Mouse (Mus musculus) layer of hippocampus, adult 8-10 months (tissue): Measurements from ENCODE around the gene Pttg1. TPM values are rescaled to one million over a fixed set of nuclear protein-coding genes. Genes with fewer than 3 reads are reported as not detected.

Experiments used
- DNase-seq, 2 experiments: peaks; one replicate each; pipeline ENCODE4 v3.0.0; 2022; ENCODE audit warnings: low spot score in 2 of 2
- total RNA-seq, 4 experiments: library from RNA; stranded (reverse); gene quantifications; 2 replicates each; pipeline ENCODE4 v1.2.4; 2022

The Pttg1 gene
- total RNA-seq, 4 experiments from 2014 or later: 26.2 to 36.5 (median 28.3) TPM

DNA sequence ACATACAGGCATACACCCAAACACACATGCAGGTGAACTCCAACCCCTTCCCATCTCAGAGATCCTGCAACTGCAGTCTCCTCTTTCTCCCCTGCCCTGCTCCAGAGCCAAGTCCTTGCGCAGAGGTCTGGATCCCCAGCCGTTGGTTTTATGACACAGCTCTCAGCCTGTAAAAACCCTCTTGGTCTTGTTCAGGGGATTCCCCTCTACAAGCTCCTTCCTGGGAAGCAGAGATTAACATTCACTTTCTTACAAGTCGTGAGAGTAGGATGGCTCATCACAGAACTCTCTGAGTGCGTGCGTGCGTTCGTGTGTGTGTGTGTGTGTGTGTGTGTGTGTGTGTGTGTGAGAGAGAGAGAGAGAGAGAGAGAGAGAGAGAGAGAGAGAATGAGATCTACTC is 15.8 kb downstream of the Pttg1 start:
- DNase-seq: no peak

DNA sequence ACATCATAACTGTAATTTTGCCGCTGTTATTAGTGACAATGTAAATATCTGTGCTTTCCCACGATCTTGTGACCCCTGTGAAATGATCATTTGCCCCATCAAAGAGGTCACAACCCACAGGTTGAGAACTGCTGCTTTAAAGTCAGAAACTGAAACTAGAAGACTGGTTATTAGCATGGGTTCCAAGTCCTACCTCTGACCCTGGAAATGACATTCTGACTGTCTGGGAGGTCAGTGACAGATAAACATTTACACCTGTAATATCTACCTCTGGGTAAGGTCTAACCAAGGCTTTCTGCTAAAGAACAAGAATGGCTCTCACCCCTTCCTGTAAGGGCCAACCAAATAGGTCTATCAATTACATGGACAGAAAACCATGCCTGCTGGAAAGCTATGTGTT is 17.2 kb downstream of the Pttg1 start:
- no peak for DNase-seq

DNA sequence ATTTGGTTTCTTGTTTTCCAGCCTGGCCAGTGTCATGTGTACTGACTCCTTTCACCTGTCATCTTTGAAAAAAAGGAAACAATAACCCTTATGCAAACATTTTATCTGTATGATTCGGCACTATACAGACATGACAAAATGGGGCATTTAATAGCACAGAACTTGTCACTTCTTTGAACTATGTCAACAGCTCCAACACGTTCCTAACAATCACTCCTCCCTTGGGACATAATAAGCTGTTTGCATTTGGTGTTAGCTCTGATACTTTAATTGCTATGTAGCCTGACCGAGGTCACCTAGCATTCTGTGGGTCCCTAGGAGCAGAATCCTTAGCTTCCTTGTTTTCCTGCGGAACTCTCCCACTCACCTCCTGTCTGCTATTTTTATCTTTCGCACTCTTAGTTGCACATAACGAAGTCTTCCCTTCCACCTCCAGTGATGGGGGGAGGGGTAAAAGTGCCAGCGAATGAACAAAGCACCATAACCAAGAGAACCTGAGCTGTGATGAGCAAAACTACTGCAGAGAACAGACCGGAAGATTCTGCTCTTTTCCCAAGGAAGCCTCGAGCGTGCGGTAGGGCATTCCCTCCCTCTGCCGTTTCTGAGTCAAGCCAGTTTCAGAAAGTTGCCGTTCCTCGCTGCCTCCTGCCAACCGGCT is 21.8 kb downstream of the Pttg1 start:
- DNase-seq: no peak

DNA sequence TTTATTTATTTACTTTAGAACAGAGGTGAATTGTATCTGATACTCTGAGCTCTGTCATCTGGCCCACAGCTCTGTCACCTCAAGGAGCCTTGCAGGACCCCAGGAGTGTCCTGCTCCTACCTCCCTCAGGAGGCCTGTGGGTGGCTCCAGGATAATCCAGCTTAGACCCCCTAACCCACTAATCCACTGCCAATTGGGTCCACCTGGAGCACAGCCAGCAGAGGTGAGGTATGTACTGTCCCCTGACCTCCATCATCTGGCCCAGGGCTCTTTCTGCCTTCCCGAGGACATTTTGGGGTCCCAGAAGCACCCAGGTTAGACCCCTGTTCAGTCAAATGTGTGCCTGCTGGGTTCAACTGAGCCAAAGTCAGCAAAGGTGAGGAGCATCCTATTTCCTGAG is 25.9 kb downstream of the Pttg1 start:
- no peak for DNase-seq

DNA sequence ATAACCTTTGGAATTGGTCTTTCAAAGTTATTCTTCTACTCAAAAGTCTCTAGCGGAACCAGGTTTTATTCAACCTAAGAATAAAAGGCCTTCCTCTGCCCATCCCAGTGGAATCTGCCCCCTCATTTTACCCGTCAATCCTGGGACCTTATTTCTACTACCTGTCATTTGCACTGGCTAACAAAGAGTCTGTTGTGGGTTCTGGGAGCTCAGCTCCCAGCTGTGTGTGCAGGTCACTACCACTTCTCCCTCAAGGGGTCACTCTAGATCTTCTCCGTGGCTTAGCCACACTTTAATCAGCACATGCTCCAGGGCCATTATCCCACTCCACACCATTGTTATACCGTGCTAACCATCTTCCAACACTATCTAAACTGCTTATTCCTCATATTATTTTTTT is 26.8 kb downstream of the Pttg1 start:
- DNase-seq: no peak

DNA sequence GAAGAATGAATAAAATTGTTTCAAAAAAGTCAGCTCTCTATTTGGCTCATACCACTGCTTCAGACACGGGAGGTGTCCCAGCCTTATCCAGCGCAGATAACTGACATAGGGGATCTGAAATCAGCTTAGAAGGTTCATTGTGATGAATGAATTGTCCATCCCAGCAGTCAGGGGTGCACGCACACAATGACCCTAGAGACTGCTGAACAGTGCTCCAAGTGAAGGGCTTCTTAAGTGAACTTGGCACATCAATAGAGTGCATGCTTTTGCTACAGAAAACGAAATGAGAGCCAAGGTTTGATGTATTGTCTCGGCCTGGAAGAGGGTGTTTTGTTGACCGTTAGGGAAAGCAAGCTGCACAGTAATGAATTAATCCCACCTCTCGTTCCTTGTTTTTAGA is 29.4 kb downstream of the Pttg1 start:
- no peak for DNase-seq

DNA sequence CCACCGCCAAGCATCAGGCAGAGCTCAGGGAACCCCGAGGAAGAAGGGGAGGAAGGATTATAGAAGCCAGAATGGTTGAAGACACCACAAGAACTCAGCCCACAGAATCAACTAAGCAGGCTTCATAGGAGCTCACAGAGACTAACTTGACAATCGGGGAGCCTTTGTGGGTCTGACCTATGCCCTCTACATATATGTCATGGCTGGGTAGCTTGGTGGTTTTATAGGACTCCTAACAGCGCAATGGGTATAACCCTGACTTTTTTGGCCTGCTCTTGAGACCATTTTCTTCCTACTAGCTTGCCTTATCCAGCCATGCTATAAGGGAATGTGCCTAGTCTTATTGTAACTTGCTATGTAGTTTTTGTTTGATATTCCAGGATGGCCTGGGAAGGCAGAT is 29.8 kb downstream of the Pttg1 start:
- no peak for DNase-seq

DNA sequence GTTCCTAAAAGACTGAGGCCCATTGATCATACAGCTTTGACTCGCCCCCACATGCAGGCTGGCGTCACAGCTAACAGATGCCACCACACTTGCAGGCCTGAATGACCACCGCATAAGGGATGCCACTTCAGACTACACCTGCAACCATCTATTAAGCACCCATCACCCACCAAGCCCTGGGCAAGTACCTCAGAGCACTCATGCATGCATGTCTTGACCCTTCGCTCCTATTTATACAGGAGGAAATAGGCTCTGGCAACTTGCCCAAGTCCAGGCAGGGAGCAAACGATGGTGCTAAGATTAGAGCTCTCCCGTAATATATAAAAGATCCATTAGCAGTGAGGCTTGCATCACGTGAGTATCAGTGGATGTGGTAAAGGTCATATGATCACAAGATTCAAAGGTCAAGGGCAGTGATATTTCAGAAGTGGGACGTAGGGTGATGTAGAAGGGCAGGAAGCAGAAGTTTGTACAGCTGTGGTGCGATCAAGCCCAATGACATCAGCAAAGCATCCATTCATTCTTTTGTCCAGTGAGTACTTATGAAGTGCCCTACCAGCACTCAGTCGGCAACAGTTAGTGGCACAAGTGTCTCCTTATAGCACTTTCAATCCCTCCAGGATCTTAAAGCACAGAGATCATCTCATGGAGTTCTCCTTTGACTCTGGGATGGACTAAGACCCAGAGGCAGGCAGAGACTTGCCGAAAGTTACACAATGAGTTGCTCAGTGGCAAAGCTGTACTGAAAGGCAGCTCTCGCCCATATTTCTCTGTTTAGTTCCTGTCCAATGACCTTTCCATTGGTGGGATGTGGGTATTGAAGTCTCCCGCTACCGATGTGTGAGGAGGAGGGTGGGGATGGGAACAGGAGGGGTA is 30.7 kb downstream of the Pttg1 start:
- no peak for DNase-seq

DNA sequence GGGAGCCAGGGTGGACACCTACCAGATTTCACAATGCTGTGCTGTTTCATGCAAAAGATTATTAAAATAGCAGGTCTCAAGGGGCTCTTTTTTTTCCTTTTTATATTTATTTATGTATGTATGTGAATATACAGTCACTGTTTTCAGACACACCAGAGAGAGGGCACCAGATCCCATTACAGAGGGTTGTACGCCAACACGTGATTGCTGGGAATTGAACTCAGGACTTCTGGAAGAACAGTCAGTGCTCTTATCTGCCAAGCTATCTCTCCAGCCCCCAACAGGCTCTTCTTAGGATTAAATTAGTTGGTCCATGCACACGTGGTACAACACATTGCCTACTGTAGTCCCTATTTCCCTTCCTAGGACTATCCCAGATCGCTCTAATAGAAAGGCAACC is 32.7 kb downstream of the Pttg1 start:
- no peak for DNase-seq

DNA sequence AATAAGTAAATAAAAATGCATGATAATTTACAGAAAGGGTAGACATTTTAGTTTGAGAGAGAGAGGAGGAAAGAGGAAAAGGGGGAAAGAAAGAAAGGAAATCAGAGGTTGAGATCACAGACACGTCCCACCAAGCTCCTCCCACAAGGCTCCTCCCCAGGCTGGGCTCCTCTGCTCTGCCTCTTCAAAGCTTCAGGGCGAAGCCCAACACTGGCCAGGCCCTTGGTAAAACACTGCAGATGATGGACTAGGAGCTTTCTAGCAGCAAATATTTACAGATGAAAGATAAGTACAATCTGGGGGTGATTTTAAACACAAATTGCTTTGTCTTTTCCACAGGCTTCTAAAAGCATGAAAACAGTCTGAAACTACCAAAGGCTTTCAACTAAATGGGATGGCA is 33.3 kb downstream of the Pttg1 start:
- no peak for DNase-seq

DNA sequence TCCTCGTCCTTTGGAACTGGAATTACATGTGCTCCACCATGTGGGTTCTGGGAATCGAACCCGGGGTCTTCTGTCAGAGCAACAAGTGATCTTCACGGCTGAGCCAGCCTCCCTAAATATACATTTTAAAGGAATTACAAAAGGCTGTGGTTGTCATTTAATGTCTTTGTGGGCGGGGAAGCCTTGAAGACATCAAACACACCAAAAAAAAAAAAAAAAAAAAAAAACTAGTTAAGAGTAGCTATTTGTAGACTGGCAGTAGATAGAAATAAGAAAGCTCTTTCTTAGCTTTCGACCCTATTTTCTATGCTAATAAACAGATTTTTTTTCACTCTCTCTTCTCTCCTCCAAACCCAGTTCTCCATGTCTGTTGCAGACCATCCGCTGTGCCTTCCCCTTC is 36.9 kb downstream of the Pttg1 start:
- no peak for DNase-seq

DNA sequence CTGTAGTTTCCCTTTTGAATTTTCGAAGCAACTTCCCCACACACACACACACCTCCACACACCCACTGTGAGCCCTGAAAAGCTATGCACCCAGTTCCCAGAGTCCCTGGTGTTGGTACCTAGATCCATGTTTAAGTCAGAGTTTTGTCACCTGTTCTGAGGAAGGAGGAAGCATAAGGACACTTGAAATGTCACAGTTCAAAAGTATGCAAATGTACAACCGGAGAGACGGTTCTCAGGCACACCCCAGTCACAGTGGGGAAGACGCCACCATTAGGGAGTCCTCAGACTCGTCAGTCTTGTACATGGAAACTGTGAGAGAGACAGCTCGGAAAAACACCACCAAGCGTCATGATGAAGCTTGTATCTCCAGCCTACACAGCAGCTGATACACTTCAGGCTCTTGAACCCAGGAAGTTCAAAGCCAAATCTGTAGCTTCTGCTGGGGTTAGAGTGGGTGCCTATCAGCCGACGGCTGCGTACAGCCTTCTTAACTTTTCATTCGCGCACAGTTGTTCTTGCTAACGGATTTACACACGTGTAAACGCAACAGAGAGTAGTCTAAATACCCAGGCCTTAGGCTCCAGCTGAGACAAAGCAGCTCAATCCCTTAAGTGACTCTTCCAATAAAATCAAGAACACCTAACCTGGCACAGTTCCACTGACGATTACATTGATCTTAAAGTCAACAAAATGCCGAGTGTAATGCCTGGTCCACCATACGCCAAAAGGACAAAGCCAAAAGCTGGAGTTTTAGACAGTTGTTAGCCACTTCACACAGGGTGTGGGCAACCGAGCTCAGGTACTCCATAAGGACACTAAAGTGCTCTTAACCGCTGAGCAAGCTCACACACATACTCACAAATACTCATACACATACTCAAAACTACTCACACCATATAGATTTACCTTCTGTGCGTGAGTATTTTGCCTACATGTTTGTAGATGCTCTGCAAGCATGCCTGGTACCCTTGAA is 37.6 kb downstream of the Pttg1 start:
- no peak for DNase-seq

DNA sequence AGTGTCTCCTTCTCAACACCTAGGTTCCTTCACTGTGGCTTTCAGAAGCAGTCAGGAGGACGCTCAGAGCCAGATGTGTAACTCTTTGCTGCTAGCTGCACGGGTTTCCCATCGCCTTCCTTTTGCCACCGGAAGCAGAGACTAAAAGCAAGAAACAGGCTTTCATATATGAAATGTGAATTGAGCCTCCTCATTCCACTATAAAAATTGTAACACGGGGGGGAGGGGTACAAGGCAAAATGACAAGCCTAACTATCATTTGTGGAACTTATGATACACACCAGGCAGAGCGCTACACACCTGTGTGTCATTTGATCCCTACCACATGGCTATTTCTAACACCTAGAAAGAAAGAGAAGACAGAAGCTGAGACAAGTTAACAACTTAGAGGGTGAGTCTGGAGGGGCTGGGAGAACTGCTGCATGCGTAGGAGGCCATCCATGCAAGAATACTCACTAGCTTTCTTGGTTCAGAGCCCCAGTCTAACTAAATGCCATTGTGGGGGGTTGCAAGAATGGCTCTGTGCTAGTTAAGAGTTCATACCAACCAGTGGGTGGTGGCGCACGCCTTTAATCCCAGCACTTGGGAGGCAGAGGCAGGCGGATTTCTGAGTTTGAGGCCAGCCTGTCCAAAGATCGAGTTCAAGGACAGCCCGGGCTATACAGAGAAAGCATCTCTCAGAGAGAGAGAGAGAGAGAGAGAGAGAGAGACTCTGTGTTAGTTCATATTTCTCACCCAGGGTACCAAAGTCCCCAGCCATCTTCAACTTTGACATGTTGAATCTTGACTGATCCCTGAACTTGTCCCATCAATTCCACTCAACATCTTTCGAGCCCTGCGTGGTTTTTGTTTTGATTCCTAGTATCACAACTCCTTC is 38.8 kb downstream of the Pttg1 start:
- no peak for DNase-seq

DNA sequence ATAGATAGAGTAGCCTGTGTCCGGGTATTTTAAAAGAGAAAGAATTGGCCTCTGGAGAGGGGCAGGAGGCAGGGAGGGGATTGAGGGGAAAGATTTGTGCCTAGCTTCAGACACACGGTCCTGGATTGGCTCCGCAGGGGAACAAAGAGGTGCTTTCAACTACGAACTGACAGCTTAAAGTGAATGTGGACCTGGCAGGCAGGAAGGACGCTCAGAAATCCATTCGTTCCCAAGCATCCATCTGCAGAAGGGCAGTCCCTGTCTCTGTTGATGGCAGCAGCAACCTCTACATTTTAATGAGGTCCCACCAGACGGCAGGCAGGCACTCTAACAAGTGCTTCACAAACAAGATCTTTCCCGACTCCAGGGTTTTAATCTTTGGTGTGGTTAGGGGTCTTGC is 40.3 kb downstream of the Pttg1 start:
- no peak for DNase-seq

DNA sequence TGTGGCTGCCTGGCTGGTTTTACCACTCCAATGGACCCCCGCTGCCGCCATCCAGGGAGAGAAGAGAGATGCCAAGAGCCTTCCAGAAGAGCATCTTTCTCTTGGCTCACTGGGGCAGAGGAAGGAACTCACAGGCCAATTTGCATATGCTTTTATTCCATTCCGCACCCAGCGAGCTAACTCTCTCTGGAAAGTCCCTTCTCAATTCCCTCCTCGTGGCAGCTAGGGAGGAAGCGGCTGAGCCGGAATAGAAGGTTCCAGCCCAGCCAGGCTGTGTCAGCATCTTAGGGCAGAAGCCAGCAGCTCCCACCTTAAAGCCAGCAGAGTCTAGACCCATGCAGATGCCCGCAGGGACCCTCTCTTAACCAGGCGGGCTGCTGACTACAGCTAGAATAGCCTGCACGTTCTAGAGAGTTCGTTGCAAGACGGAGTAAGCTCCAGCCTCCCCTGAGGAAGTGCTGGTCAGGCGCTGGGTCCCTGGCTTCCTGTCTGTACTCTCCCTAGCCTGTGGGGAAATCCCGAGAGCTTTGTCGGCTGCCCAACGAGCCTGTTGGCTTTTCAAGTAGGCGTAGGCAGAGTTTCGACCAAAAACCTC is 40.9 kb downstream of the Pttg1 start:
- DNase-seq: peak in 1 of 2 experiments; percentile 31

DNA sequence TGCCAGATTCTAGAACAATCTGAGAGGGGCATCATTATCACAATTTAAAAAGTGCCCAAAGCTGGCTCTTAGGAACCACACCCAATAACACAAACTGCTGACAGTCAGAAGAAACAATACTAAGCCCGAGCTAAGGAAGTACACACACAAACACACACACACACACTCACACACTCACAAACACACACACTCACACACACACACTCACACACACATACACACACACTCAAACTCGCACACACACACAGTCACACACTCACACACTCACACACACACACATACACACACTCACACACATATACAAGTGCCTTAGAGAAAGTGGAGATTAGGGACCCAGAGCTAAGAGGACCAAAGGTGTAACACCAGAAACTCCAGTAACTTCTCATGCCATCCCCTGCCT is 42.5 kb downstream of the Pttg1 start:
- DNase-seq: no peak

DNA sequence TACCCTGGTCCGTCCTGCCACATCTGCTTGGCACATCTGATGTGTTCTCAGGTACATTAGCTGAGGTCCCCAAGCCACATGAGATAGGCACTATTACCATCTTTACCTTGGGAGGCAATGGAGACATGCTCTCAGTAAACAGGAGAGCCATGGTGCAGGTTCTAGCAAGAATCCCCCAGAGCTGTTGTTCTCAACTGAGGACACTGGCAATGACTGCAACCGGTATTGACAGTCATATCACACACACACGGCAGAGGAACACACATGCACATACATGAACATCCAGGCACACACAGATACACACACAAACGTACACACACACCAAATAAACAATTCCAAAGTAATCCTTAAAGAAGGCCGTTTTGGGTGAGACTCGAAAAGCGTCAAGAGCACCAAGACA is 45.1 kb downstream of the Pttg1 start:
- DNase-seq: no peak

DNA sequence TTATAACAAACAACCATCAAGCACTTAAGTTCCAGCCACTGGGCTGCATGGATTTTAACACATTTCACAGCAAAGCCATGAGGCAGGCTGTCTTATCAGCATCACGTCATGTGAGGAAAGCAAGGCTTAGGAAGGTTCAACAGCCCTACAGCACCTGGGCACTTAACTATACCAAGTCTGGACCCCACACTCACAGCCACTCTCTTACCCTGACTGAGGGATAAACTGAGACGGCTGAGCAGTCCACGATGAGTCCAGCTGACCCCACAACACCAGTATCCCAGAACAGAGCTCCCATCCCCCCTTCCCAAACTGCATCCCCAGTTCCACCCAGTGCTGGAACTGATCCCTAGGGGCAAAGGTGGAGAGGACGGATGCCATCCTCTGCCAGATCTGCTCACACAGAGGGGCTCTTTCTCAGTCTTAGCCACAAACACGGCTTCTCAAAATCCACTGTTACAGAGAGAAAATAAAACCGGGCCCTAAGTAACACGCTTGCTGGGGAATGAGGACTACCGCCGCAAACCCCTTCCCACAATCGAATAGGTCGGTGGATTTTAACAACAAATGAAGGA is 46.1 kb downstream of the Pttg1 start:
- DNase-seq: no peak

DNA sequence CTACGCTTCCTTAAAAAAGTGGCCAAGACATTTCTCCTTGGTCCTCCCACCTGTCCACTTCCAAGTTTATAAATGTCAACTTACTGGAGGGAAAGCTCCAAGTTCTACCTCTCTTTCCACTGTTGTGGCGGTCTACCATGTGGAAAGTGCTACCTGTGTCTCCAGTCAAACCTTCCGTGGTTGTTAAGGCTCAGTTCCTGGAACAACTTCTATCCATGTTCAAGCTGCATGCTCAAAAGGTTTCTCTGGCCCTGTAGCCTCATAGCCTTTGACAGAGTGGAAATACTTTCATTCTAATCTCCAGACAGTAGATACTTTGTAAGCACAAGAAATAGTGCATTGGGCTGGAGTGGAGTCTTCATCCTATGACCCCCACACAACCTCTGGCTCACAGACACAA is 46.6 kb downstream of the Pttg1 start:
- DNase-seq: no peak
